Mouse (Mus musculus) heart, adult 2 months (tissue): Measurements from ENCODE around the gene Ccnf.

Experiments
- EP300 ChIP-seq: fragments of 200-500 bp; IDR thresholded peaks from 2 replicates; pipeline ENCODE4 v1.6.1; 2011; ENCODE audit warnings: low read depth, low read length, control low read depth; ENCODE audit not compliant: insufficient read depth
- POLR2A ChIP-seq: fragments of 200-500 bp; IDR thresholded peaks from 2 replicates; pipeline ENCODE4 v1.6.1; 2011; ENCODE audit warnings: mild to moderate bottlenecking, low read depth, low read length, control low read depth; ENCODE audit not compliant: insufficient read depth

- TF ChIP-seq EP300: no peak
- TF ChIP-seq POLR2A: no peak
Measured at GRCm38 (mm10) chr17:24190934-24191333, 60.4 kb downstream of the Ccnf start.
